Mouse (Mus musculus) erythroblast, embryonic 14.5 days (primary cell): Measurements from ENCODE around the gene Man2a2. TPM values are rescaled to one million over a fixed set of nuclear protein-coding genes. Genes with fewer than 3 reads are reported as not detected.

Experiments
- H3K27me3 ChIP-seq: 2 replicates; pipeline ENCODE4 v1.6.1; 2012; ENCODE audit warnings: inconsistent platforms; ENCODE audit not compliant: control insufficient read depth
- H3K36me3 ChIP-seq: 2 replicates; pipeline ENCODE4 v1.6.1; 2012; ENCODE audit warnings: mild to moderate bottlenecking, inconsistent platforms; ENCODE audit not compliant: control insufficient read depth
- H3K4me1 ChIP-seq: 2 replicates; pipeline ENCODE4 v1.6.1; 2012; ENCODE audit warnings: inconsistent platforms; ENCODE audit not compliant: control insufficient read depth
- H3K4me3 ChIP-seq: replicated peaks from 2 replicates; pipeline ENCODE3; 2012; ENCODE audit warnings: moderate library complexity, mild to moderate bottlenecking, inconsistent platforms
- H3K9me3 ChIP-seq: 2 replicates; pipeline ENCODE4 v1.6.1; 2012; ENCODE audit warnings: low read length, inconsistent platforms, mixed read lengths; ENCODE audit not compliant: control insufficient read depth
- GATA1 ChIP-seq: IDR thresholded peaks from 2 replicates; pipeline ENCODE4 v1.6.1; 2012; ENCODE audit warnings: low read length, inconsistent platforms, mixed read lengths
- TAL1 ChIP-seq: IDR thresholded peaks from 3 replicates; pipeline ENCODE4 v1.6.1; 2012; ENCODE audit warnings: low read length, inconsistent platforms, mixed read lengths
- polyA plus RNA-seq: library from polyadenylated mRNA; stranded (reverse); fragments of >175 nt; gene quantifications from 2 replicates; pipeline ENCODE4 v1.2.3, GENCODE M21; 2012

Man2a2 gene
- polyA plus RNA-seq, 1 experiment = 0.05 TPM

- no peaks in the 10 kb centered on the region for H3K9me3 ChIP-seq
- H3K36me3 ChIP-seq = no peaks in the 10 kb centered on the region
- peaks cover 2% of the 10 kb centered on the region for H3K27me3 ChIP-seq
- H3K4me3 ChIP-seq = no peak overlapping the region
- TF ChIP-seq GATA1 = no peak
- no peak for TF ChIP-seq TAL1
- H3K4me1 ChIP-seq = peaks cover 5% of the 10 kb centered on the region
These were observed 41.1 kb upstream of the Man2a2 start for GRCm38 (mm10) chr7:80412279-80412678.

GRCm38 (mm10) chr7:80410380-80410779 is 39.2 kb upstream of the Man2a2 start:
- no peaks in the 10 kb centered on the region for H3K36me3 ChIP-seq
- no peaks in the 10 kb centered on the region for H3K9me3 ChIP-seq
- H3K4me1 ChIP-seq = no peaks in the 10 kb centered on the region
- no peak overlapping the region for H3K4me3 ChIP-seq
- TF ChIP-seq TAL1 = no peak
- no peak for TF ChIP-seq GATA1
- peaks cover 21% of the 10 kb centered on the region for H3K27me3 ChIP-seq

GRCm38 (mm10) chr7:80407712-80408111 is 36.5 kb upstream of the Man2a2 start:
- no peaks in the 10 kb centered on the region for H3K36me3 ChIP-seq
- peaks cover 47% of the 10 kb centered on the region for H3K27me3 ChIP-seq
- TF ChIP-seq GATA1 (no peak), TAL1 (no peak)
- no peak overlapping the region for H3K4me3 ChIP-seq
- no peaks in the 10 kb centered on the region for H3K9me3 ChIP-seq
- H3K4me1 ChIP-seq = peaks cover 18% of the 10 kb centered on the region

- Histone ChIP-seq H3K27me3 (peaks cover 63% of the 10 kb centered on the region), H3K4me3 (no peak overlapping the region), H3K4me1 (peaks cover 25% of the 10 kb centered on the region), H3K36me3 (no peaks in the 10 kb centered on the region), H3K9me3 (no peaks in the 10 kb centered on the region)
- TF ChIP-seq GATA1 = no peak
- no peak for TF ChIP-seq TAL1
These were observed 35.0 kb upstream of the Man2a2 start for GRCm38 (mm10) chr7:80406186-80406585.

GRCm38 (mm10) chr7:80405188-80405695 is 34.1 kb upstream of the Man2a2 start, which contains the start of gene Furin:
Furin (minus strand) TSS chr7:80405436.
- Histone ChIP-seq H3K27me3 (peaks cover 72% of the 10 kb centered on the region), H3K36me3 (no peaks in the 10 kb centered on the region), H3K4me3 (no peak within 1 kb of the TSS), H3K9me3 (no peaks in the 10 kb centered on the region), H3K4me1 (peaks cover 27% of the 10 kb centered on the region)
- no peak for TF ChIP-seq GATA1
- no peak for TF ChIP-seq TAL1

GRCm38 (mm10) chr7:80404101-80404894 is 33.1 kb upstream of the Man2a2 start:
- Histone ChIP-seq H3K36me3 (no peaks in the 10 kb centered on the region), H3K27me3 (peaks cover 76% of the 10 kb centered on the region), H3K4me1 (peaks cover 29% of the 10 kb centered on the region), H3K4me3 (no peak overlapping the region), H3K9me3 (no peaks in the 10 kb centered on the region)
- TF ChIP-seq TAL1 = no peak
- TF ChIP-seq GATA1 = no peak

- H3K4me3 ChIP-seq = no peak overlapping the region
- TF ChIP-seq GATA1 (no peak), TAL1 (no peak)
- no peaks in the 10 kb centered on the region for H3K9me3 ChIP-seq
- peaks cover 2% of the 10 kb centered on the region; the same call in 1 of the 2 replicates for H3K36me3 ChIP-seq
- peaks cover 31% of the 10 kb centered on the region for H3K4me1 ChIP-seq
- peaks cover 76% of the 10 kb centered on the region for H3K27me3 ChIP-seq
These were observed 32.4 kb upstream of the Man2a2 start for GRCm38 (mm10) chr7:80403551-80403950.

GRCm38 (mm10) chr7:80402651-80403321 is 31.6 kb upstream of the Man2a2 start:
- no peak for TF ChIP-seq TAL1
- Histone ChIP-seq H3K4me3 (peak overlapping the region; percentile 71), H3K9me3 (no peaks in the 10 kb centered on the region), H3K4me1 (peaks cover 33% of the 10 kb centered on the region), H3K27me3 (peaks cover 76% of the 10 kb centered on the region), H3K36me3 (peaks cover 6% of the 10 kb centered on the region)
